Mouse (Mus musculus): Measurements from ENCODE around the gene Pdcd4. TPM values are rescaled to one million over a fixed set of nuclear protein-coding genes. Genes with fewer than 3 reads are reported as not detected.

Pdcd4 gene
- polyA plus RNA-seq, 1 experiment, result 78.8 TPM

DNA sequence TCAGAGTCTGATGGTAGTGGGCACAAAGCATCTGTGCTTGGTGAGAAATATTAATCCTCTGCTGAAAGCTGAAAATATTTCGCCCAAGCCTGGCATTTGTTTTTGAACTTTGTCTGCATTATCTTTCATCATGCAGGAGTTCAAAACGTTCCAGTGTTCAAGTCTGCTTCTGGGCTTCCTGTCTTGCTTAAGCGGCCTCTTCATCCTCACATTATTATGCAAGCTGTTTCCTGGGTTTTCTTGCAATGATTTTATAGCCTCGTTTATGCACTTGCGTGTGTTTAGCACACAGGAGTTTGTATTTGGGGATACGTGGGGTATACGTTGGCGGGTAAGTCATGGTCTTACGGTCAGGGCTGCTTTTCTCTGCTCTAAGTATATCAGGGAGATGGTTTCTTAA is 3.7 kb upstream of the Pdcd4 start:
- Histone ChIP-seq H3K9ac (ENCODE audit: low read depth, poor library complexity, severe bottlenecking) (no peak overlapping the region), H3K27ac (ENCODE audit: insufficient read depth, low read length) (no peak overlapping the region), H3K4me1 (ENCODE audit: control insufficient read depth, insufficient read depth, low read length) (no peaks in the 10 kb centered on the region), H3K27me3 (ENCODE audit: control insufficient read depth, insufficient read depth, low read length, poor library complexity, severe bottlenecking) (no peaks in the 10 kb centered on the region), H3K4me3 (ENCODE audit: low read depth, low read length) (no peak overlapping the region), H3K36me3 (ENCODE audit: control insufficient read depth, insufficient read depth, low read length, poor library complexity, severe bottlenecking) (no peaks in the 10 kb centered on the region), H3K9me3 (replicated peaks; ENCODE audit: control insufficient read depth, insufficient read depth, low read length, poor library complexity, severe bottlenecking) (no peaks in the 10 kb centered on the region)
- TF ChIP-seq CTCF (IDR thresholded peaks at IDR 0.05; ENCODE audit: low read depth, low read length), result no peak
- no peak for TF ChIP-seq POLR2A (IDR thresholded peaks at IDR 0.05; ENCODE audit: insufficient read depth, low read length)
- TF ChIP-seq EP300 (IDR thresholded peaks at IDR 0.05; ENCODE audit: insufficient read depth, low read depth, low read length), result no peak

DNA sequence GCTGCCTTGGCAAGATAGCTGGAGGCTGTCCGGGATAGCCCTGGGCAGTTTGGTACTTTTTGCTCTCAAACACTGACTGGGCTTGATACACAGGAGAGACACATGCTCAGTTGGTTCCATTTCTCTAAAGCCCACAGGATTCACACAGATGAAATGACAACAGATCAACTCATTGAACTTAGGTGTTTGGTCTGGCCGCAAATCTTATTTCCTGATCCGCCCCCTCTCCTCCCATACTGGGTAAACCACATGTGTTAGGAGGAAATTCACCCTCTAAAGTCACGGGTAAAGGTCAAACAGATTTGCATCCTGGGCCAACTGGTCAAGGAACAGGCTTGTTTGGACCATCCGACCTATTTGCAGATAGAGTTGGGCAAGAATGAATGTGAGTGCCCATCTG is 2.5 kb upstream of the Pdcd4 start:
- H3K9ac ChIP-seq (ENCODE audit: low read depth, poor library complexity, severe bottlenecking), result no peak overlapping the region
- H3K27me3 ChIP-seq (ENCODE audit: control insufficient read depth, insufficient read depth, low read length, poor library complexity, severe bottlenecking), result no peaks in the 10 kb centered on the region
- no peak overlapping the region for H3K27ac ChIP-seq (ENCODE audit: insufficient read depth, low read length)
- no peaks in the 10 kb centered on the region for H3K4me1 ChIP-seq (ENCODE audit: control insufficient read depth, insufficient read depth, low read length)
- TF ChIP-seq CTCF (IDR thresholded peaks at IDR 0.05; ENCODE audit: low read depth, low read length) (no peak), EP300 (IDR thresholded peaks at IDR 0.05; ENCODE audit: insufficient read depth, low read depth, low read length) (no peak), POLR2A (IDR thresholded peaks at IDR 0.05; ENCODE audit: insufficient read depth, low read length) (no peak)
- H3K36me3 ChIP-seq (ENCODE audit: control insufficient read depth, insufficient read depth, low read length, poor library complexity, severe bottlenecking), result no peaks in the 10 kb centered on the region
- H3K9me3 ChIP-seq (replicated peaks; ENCODE audit: control insufficient read depth, insufficient read depth, low read length, poor library complexity, severe bottlenecking), result no peaks in the 10 kb centered on the region
- H3K4me3 ChIP-seq (ENCODE audit: low read depth, low read length), result no peak overlapping the region

- Histone ChIP-seq H3K4me3 (ENCODE audit: low read depth, low read length) (no peak overlapping the region), H3K36me3 (ENCODE audit: control insufficient read depth, insufficient read depth, low read length, poor library complexity, severe bottlenecking) (no peaks in the 10 kb centered on the region), H3K9ac (ENCODE audit: low read depth, poor library complexity, severe bottlenecking) (no peak overlapping the region), H3K27me3 (ENCODE audit: control insufficient read depth, insufficient read depth, low read length, poor library complexity, severe bottlenecking) (no peaks in the 10 kb centered on the region), H3K4me1 (ENCODE audit: control insufficient read depth, insufficient read depth, low read length) (no peaks in the 10 kb centered on the region), H3K27ac (ENCODE audit: insufficient read depth, low read length) (no peak overlapping the region), H3K9me3 (replicated peaks; ENCODE audit: control insufficient read depth, insufficient read depth, low read length, poor library complexity, severe bottlenecking) (no peaks in the 10 kb centered on the region)
- no peak for TF ChIP-seq CTCF (IDR thresholded peaks at IDR 0.05; ENCODE audit: low read depth, low read length)
- no peak for TF ChIP-seq EP300 (IDR thresholded peaks at IDR 0.05; ENCODE audit: insufficient read depth, low read depth, low read length)
- TF ChIP-seq POLR2A (IDR thresholded peaks at IDR 0.05; ENCODE audit: insufficient read depth, low read length), result no peak
Measured at GRCm38 (mm10) chr19:53890274-53890673, 1.8 kb upstream of the Pdcd4 start.

DNA sequence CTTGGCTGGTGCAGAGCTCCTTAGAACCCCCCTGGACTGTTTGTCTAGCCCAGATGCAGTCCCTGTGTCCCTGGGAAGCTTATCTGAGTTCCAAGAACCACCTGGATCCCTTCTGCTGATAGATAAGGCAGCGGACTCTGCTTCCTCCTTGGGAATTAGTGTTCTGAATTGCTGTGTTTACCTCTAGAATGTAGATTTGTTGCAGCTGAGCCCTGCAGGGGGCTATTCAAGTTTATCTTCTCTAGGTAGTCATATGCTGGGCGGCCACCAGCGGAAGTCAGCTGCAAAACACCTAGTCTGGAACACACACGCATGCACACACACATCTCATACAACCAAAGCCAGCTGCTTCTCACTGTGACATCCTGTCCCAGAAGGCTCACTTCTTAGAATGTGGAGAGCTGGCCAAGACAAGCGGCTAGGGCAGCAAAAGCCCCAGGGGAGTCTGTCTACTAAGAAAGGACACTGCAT is 1.2 kb upstream of the Pdcd4 start:
- Histone ChIP-seq H3K9ac (ENCODE audit: low read depth, poor library complexity, severe bottlenecking) (no peak overlapping the region), H3K4me1 (ENCODE audit: control insufficient read depth, insufficient read depth, low read length) (no peaks in the 10 kb centered on the region), H3K9me3 (replicated peaks; ENCODE audit: control insufficient read depth, insufficient read depth, low read length, poor library complexity, severe bottlenecking) (no peaks in the 10 kb centered on the region), H3K27me3 (ENCODE audit: control insufficient read depth, insufficient read depth, low read length, poor library complexity, severe bottlenecking) (no peaks in the 10 kb centered on the region), H3K27ac (ENCODE audit: insufficient read depth, low read length) (no peak overlapping the region), H3K36me3 (ENCODE audit: control insufficient read depth, insufficient read depth, low read length, poor library complexity, severe bottlenecking) (no peaks in the 10 kb centered on the region), H3K4me3 (ENCODE audit: low read depth, low read length) (no peak overlapping the region)
- TF ChIP-seq POLR2A (IDR thresholded peaks at IDR 0.05; ENCODE audit: insufficient read depth, low read length), result no peak

DNA sequence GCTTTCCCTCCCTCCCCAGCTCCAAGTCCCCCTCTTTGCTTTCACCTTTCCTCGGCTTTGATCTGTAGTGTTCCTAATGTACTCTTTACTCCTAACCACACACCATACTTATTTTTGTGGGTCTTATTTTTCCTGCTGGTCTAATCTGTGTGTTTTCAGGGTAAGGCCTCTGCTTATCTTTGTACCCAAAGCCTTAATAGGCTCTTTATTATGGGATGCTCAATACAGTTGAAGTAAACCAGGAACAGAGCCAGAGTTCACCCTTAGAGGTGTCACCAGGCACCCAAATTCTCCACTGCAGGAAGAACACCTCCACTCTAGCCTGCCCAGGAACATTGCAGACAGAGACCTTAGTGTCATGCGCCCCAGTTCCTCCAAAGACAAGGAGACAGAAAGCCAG is 462 bp upstream of the Pdcd4 start:
- no peak overlapping the region for H3K27ac ChIP-seq (ENCODE audit: insufficient read depth, low read length)
- no peaks in the 10 kb centered on the region for H3K4me1 ChIP-seq (ENCODE audit: control insufficient read depth, insufficient read depth, low read length)

DNA sequence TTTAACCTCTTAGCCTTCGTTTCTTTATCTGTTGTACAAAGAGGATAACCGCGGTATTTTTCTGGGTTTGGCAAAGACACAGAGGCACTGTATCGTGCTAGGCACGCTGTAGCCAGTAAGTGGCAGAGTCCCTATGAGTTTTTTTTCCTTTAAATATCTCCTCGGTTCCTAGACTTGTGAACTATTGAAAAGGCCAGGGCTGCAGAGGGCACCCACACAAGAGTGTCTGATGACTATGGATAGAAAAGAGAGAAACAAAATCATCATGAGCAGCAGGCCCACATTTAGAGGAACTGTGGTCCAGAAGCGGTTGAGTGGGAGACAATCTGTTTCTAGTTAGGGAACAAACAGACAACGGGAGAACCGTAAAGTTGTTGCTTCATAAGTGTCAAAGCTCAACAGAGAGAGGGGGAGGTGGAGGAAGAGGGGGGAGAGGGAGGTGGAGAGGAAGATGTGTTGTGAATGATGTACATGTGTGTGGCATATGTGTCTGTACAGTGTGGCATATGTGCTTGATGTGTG is 868 bp downstream of the Pdcd4 start:
- Histone ChIP-seq H3K36me3 (ENCODE audit: control insufficient read depth, insufficient read depth, low read length, poor library complexity, severe bottlenecking) (no peaks in the 10 kb centered on the region), H3K4me1 (ENCODE audit: control insufficient read depth, insufficient read depth, low read length) (no peaks in the 10 kb centered on the region), H3K27me3 (ENCODE audit: control insufficient read depth, insufficient read depth, low read length, poor library complexity, severe bottlenecking) (no peaks in the 10 kb centered on the region), H3K9ac (ENCODE audit: low read depth, poor library complexity, severe bottlenecking) (no peak overlapping the region), H3K4me3 (ENCODE audit: low read depth, low read length) (no peak overlapping the region), H3K9me3 (replicated peaks; ENCODE audit: control insufficient read depth, insufficient read depth, low read length, poor library complexity, severe bottlenecking) (no peaks in the 10 kb centered on the region), H3K27ac (ENCODE audit: insufficient read depth, low read length) (no peak overlapping the region)
- TF ChIP-seq POLR2A (IDR thresholded peaks at IDR 0.05; ENCODE audit: insufficient read depth, low read length), result no peak
- no peak for TF ChIP-seq EP300 (IDR thresholded peaks at IDR 0.05; ENCODE audit: insufficient read depth, low read depth, low read length)
- no peak for TF ChIP-seq CTCF (IDR thresholded peaks at IDR 0.05; ENCODE audit: low read depth, low read length)

More for the DNA sequence above, 462 bp upstream of the Pdcd4 start:
- H3K27me3 ChIP-seq (ENCODE audit: control insufficient read depth, insufficient read depth, low read length, poor library complexity, severe bottlenecking), result no peaks in the 10 kb centered on the region
- TF ChIP-seq CTCF (IDR thresholded peaks at IDR 0.05; ENCODE audit: low read depth, low read length) (no peak), POLR2A (IDR thresholded peaks at IDR 0.05; ENCODE audit: insufficient read depth, low read length) (no peak), EP300 (IDR thresholded peaks at IDR 0.05; ENCODE audit: insufficient read depth, low read depth, low read length) (no peak)
- H3K9ac ChIP-seq (ENCODE audit: low read depth, poor library complexity, severe bottlenecking), result no peak overlapping the region
- no peaks in the 10 kb centered on the region for H3K9me3 ChIP-seq (replicated peaks; ENCODE audit: control insufficient read depth, insufficient read depth, low read length, poor library complexity, severe bottlenecking)
- H3K4me3 ChIP-seq (ENCODE audit: low read depth, low read length), result no peak overlapping the region
- H3K36me3 ChIP-seq (ENCODE audit: control insufficient read depth, insufficient read depth, low read length, poor library complexity, severe bottlenecking), result no peaks in the 10 kb centered on the region

Measured in ES-Bruce4 (cell line).